Mouse (Mus musculus): ENCODE data around the gene Atp13a2.

The Atp13a2 gene

GRCm38 (mm10) chr4:141030541-141031206 lies 44.0 kb downstream of the Atp13a2 start:
- no peak for ATAC-seq (ENCODE audit: insufficient number of reproducible peaks, low FRiP score, low TSS enrichment)

GRCm38 (mm10) chr4:141031733-141032132 lies 45.1 kb downstream of the Atp13a2 start:
- peak; percentile 54; the same call in 1 of the 2 replicates for ATAC-seq (ENCODE audit: insufficient number of reproducible peaks, low FRiP score, low TSS enrichment)

GRCm38 (mm10) chr4:141033606-141034549 lies 47.2 kb downstream of the Atp13a2 start:
- 0 out of 2 replicates have a peak, but pooled peaks have one; percentile 8 for ATAC-seq (ENCODE audit: insufficient number of reproducible peaks, low FRiP score, low TSS enrichment)

GRCm38 (mm10) chr4:141041117-141041516 lies 54.4 kb downstream of the Atp13a2 start:
- no peak for ATAC-seq (ENCODE audit: insufficient number of reproducible peaks, low FRiP score, low TSS enrichment)

GRCm38 (mm10) chr4:141044816-141045215 lies 58.1 kb downstream of the Atp13a2 start:
- no peak for ATAC-seq (ENCODE audit: insufficient number of reproducible peaks, low FRiP score, low TSS enrichment)

- no peak for ATAC-seq (ENCODE audit: insufficient number of reproducible peaks, low FRiP score, low TSS enrichment)
Observed at GRCm38 (mm10) chr4:141048810-141049475, 62.3 kb downstream of the Atp13a2 start.

GRCm38 (mm10) chr4:141049476-141049835 lies 62.8 kb downstream of the Atp13a2 start:
- no peak for ATAC-seq (ENCODE audit: insufficient number of reproducible peaks, low FRiP score, low TSS enrichment)

- no peak for ATAC-seq (ENCODE audit: insufficient number of reproducible peaks, low FRiP score, low TSS enrichment)
Observed at GRCm38 (mm10) chr4:141052442-141052841, 65.8 kb downstream of the Atp13a2 start.

- ATAC-seq (ENCODE audit: insufficient number of reproducible peaks, low FRiP score, low TSS enrichment), result 0 out of 2 replicates have a peak, but pooled peaks have one; percentile 3
Observed at GRCm38 (mm10) chr4:141053138-141053537, 66.5 kb downstream of the Atp13a2 start.

GRCm38 (mm10) chr4:141053568-141054161 lies 67.0 kb downstream of the Atp13a2 start:
- ATAC-seq (ENCODE audit: insufficient number of reproducible peaks, low FRiP score, low TSS enrichment), result peak; percentile 71
